Mouse (Mus musculus) skeletal muscle tissue, adult 2 months (tissue): ENCODE results near the gene Ldhal6b.

Source experiments
- DNase-seq: peaks from one replicate; pipeline ENCODE4 v3.0.0-alpha.2; 2012; ENCODE audit warnings: low read depth, low spot score

The Ldhal6b gene

DNA sequence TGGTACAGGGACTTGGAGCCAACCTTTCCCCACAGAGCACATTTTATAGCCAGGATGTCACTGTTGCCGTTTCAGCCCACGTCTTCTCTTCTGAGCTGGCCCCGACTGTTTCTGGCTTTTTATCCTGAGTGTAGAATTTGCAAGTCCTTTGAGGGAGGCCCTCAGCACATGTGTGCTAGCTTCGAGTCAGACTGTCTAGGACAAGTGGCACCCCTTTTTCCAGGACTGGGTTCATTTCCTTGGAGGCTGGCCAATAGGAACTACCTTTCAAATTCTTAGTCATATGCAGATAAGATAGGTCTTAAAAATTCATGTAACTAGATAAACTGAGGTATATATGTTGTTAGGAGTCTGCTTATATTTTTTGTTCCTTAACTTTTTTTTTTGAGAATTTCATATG, 8.2 kb downstream of the Ldhal6b start:
- DNase-seq, result no peak

DNA sequence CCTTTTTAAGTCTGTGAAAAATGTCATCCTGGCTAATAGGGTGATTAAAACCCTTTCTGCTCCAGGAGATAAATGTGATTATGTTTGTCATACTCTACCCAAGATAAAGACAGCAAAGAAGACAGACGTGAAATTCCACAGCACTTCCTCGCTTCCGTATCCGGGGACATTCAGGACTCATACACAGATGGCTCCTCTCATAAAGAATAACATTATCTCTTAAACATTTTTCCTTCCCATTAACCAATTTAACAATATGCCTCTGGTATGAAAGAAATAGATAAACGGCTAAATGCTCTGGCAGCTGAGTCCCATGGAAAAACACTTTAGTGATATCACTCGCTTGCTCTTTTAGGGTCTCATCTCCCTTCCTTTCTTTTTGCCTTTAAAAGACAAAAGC, 11.5 kb downstream of the Ldhal6b start:
- DNase-seq, result no peak

DNA sequence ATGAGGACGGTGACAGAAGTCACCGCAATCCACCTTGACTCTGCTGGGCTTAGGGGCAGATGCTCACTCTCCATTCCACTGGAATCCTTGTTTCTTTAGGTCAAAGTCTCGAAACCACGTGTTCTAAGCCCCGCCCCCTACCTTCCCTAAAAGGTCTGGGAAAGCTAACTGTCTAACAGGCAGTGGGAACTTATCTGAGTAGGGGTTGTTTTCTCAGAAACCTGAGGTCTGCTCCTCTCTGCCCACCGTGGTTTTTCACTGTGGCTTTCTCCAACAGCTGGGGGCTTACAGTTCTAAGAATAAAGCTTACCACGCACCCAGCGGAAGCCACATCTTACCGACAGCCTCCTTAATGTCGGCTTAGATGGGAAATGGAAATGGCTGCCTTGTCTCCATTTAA, 12.0 kb downstream of the Ldhal6b start:
- DNase-seq, result no peak

DNA sequence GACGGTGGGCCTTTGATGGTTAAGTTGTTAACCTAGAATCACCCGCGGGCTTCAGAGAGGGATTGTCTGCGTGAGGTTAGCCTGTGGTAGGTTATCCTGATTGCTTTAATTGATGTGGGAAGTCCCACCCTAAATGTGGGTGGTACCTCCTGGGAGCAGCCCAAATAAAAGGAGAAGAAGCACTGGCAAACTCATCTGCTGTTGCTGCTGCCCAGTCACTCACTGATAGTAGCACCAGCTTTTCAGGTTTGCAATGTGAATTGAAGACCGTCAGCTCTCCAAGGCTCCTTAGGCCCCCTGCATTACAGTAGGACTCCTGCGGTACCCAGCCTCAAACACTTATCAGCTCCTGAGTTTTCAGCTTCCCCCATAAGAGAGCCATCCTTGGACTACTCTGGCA, 14.7 kb downstream of the Ldhal6b start:
- DNase-seq, result no peak

- peak; percentile 53 for DNase-seq
Observed at GRCm38 (mm10) chr17:5402624-5403023, 15.9 kb downstream of the Ldhal6b start.

GRCm38 (mm10) chr17:5402069-5402468, 16.5 kb downstream of the Ldhal6b start:
- no peak for DNase-seq

DNA sequence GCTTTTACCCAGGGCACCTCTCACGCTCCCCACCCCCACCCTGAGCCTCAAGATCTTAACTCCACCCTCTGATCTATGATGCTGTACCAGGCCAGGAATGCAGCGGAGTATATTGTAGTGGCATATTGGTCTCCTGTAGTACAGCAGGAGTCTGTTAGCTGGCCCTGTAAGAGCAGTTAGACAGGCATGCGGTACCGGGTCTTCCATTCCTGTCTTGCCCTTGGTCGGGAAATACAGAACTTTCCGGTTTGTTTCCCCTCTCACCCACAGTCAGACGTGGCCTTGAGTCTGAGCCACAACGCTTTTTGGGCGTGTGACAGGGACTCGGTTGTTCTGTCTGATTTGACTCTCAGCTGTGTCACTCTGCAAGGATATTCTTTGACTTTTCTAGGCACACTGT, 17.3 kb downstream of the Ldhal6b start:
- no peak for DNase-seq

DNA sequence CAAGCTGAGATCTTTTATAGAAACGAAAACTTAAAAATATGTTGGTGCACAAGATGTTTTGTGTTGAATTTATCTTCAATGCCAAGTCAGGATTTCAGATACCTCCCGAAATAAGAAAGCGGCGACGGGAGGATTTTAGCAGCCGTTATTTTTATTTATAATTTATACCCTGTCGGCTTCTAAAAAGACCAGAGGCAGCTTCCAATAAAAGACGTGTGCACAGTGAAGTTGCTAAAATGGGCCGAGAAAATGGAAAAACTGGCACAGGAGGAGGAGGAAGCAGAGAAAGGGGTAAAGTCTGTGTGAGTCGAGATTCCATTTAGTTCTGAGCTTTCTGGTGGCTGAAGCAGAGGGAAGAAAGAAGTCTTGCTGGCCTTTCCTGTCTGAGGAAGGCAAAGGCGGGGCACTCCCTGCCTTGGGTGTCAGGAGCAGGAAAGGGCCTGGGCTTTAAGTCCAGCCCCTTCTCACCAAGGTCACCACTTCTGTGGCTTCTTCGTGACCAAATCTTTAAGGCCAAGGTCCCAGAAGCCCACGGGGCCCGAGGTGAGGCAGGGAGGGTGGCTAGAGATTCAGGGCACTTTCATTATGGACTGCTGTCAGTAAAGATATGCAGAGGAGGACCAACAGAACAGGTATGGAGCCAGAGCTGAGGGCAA, 18.0 kb downstream of the Ldhal6b start:
- DNase-seq, result no peak

DNA sequence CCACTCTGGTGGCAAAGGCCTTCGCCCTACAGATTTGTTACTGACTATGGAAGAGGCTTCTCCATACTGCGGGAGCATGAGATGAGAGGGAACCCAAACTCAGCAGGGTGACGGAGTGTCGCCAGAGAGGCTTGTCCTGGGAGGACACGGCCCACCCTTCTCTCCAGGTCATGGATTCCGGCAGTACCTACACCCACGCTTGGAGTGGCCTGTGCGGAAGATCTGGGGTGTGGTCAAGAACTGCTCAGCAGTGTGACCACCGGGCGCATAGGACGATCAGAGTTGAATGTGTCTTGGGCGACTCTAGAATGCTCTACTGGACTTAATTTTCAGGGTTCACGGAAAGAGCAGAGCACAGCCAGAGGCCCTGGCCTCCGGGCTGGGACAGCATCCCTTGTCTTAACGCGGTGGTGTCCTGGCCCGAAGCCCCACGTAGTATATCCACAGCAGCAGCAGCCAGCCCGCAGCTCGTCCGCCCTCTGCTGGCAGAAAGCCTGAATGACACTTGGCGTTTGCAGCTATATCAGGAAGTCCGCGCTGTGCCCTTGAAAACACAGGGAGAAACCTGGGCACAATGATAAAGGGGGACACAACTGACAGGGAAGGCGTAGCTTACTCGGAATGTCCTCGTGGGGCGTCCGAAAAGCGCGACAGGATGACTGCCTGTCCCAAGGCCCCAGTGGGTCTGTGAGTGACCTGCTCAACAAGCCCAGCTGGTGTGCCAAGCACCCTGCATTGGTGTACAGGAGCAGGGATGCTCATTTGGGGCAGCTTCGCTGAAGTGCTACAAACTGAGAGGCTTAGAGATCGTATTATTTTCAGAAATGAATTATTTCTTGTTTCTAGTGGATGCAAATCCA, 21.2 kb downstream of the Ldhal6b start:
- peak; percentile 76 for DNase-seq

GRCm38 (mm10) chr17:5396213-5396612, 22.4 kb downstream of the Ldhal6b start:
- DNase-seq, result no peak

DNA sequence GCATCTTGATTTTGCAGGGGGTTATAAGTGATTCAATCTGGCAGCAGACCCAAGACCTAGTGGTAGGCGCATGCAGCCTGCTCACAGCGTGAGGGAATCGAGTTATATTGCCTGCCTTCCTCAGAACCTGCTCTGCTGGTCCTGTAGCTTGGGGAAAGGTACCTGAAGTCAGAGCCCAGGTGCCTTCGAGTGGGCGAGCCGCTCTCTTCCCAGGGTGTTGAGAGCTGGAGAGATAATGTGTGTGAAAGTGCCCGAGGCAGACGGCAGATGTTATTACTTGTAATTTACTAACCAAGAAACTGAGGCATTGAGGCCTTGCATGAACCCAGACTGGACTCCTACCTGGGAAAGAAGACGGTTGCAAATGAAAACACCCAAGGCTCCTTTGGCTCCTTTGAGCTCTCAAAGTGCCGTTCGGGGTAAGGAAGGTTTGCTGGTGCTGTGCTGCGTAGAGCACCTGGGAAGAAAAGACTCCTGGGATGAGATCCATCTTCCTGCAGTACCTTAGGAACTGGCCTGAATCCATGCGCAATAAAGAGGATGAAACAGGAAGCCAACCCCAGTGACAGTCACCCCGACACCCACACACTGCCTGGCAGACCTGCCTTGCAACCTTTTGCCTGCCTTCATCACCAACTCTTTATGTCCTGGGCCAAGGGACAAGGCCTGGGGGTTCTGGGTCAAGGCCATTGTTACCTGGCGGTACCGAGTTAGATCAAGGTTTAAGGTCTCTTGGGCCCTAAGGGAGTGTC, 22.9 kb downstream of the Ldhal6b start:
- DNase-seq, result no peak

DNA sequence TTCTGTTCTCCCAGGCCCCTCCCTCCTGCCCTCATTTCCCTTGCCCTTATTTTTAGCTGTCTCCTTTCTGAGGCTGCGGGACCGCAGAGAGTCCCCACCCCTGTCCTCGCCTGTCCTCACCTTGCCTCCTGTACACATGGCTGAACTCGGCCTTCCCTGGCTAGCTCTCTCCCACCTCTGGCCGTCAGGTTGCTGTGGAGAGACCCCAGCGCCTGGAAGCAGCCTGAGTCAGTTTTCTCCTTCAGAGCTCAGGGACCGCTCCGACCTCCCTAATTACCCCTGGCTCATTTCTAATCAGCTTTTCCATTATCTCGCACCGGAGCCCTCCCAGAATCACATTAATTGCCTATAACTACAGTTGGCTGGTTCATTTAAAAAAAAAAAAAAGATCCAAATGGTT, 27.9 kb downstream of the Ldhal6b start:
- no peak for DNase-seq

- DNase-seq, result no peak
Observed at GRCm38 (mm10) chr17:5388351-5388750, 30.2 kb downstream of the Ldhal6b start.

DNA sequence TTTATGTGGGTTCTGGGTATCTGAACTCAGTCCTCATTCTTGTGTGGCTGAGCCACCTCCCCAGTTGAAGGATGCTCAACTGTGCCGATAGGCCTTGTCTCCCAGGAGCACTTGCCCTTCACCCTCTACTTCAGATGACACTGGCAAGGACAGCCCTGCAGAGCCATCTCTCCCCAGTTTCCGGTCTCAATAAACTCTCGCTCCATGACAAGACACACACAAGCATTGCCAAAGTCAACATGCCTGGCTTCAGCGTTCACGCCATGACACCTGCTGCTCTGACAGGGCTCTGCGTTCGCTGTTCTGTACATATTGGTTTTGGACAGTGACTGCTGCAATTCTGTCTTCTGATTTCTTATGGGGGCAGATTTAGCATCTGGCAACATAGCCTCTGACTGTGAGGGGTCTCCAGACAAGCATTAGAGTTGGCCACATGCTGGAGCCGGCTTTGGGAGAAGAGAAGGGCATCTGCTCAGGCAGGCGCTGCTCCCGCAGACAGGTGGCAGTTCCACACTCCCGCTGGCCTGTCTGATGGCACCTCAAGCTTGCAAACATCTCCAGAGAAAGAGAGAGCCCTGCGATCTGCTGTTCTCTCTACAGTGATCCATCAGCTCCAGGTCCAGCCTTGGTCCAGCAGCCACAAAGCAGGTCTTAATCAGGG, 31.6 kb downstream of the Ldhal6b start:
- no peak for DNase-seq

GRCm38 (mm10) chr17:5385694-5386093, 32.9 kb downstream of the Ldhal6b start:
- no peak for DNase-seq

- DNase-seq, result no peak
Observed at GRCm38 (mm10) chr17:5377930-5378310, 40.6 kb downstream of the Ldhal6b start.

GRCm38 (mm10) chr17:5377151-5377929, 41.2 kb downstream of the Ldhal6b start:
- no peak for DNase-seq

- DNase-seq, result no peak
Observed at GRCm38 (mm10) chr17:5372951-5373350, 45.6 kb downstream of the Ldhal6b start.

DNA sequence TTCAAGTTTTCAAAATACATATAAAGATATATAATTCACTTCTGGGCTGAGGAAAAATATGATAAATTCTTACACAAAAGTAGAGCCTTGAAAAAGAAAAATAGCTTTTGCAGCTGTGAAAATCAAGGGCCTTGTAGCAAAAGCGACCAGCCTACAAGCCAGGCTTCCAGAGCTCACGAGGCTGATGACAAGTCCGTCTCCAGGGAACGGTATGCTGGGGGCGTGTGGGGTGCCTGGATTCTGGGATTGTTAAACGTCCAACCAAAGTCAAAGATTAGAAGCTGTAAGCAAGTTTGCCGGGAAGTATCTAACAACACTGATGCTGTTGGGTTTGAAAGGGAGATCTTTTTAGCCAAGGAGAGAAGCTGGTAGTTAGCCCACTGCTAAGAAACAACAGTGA, 47.0 kb downstream of the Ldhal6b start:
- no peak for DNase-seq

- no peak for DNase-seq
Observed at GRCm38 (mm10) chr17:5371032-5371431, 47.5 kb downstream of the Ldhal6b start.
